Mouse (Mus musculus) monocyte, adult 5-6 weeks (primary cell): Measurements from ENCODE around the gene Gna12. TPM values are rescaled to one million over a fixed set of nuclear protein-coding genes. Genes with fewer than 3 reads are reported as not detected.

Source experiments
- ATAC-seq: fragments of 153-309, 156-312 bp; replicated peaks from 2 replicates; pipeline ENCODE4 v1.8.0; 2017; ENCODE audit warnings: mild to moderate bottlenecking; ENCODE audit not compliant: low TSS enrichment, insufficient number of reproducible peaks, severe bottlenecking, poor library complexity, low FRiP score
- total RNA-seq: library from RNA; stranded (forward); fragments of 200-1000, 200-491, 200-594 nt; gene quantifications from 3 replicates; pipeline ENCODE4 v1.2.3, GENCODE M21; 2017

The Gna12 gene
- total RNA-seq, 1 experiment from 2014 or later = 10.1 TPM

- ATAC-seq = no peak
These were observed 935 bp downstream of the Gna12 start for GRCm38 (mm10) chr5:140829081-140829910.

GRCm38 (mm10) chr5:140828363-140828762 lies 1.9 kb downstream of the Gna12 start:
- ATAC-seq = no peak

GRCm38 (mm10) chr5:140827896-140828295 lies 2.3 kb downstream of the Gna12 start:
- no peak for ATAC-seq

GRCm38 (mm10) chr5:140827413-140827812 lies 2.8 kb downstream of the Gna12 start:
- ATAC-seq = no peak

GRCm38 (mm10) chr5:140826796-140827195 lies 3.4 kb downstream of the Gna12 start:
- ATAC-seq = no peak

- no peak for ATAC-seq
These were observed 4.1 kb downstream of the Gna12 start for GRCm38 (mm10) chr5:140826118-140826517.

GRCm38 (mm10) chr5:140824126-140824525 lies 6.1 kb downstream of the Gna12 start:
- ATAC-seq = no peak

- ATAC-seq = no peak
These were observed 6.8 kb downstream of the Gna12 start for GRCm38 (mm10) chr5:140823386-140823785.

- ATAC-seq = no peak
These were observed 8.3 kb downstream of the Gna12 start for GRCm38 (mm10) chr5:140821951-140822350.

GRCm38 (mm10) chr5:140820539-140820938 lies 9.7 kb downstream of the Gna12 start:
- no peak for ATAC-seq

- no peak for ATAC-seq
These were observed 10.6 kb downstream of the Gna12 start for GRCm38 (mm10) chr5:140819594-140819993.

- ATAC-seq = no peak
These were observed 11.7 kb downstream of the Gna12 start for GRCm38 (mm10) chr5:140818482-140819076.

GRCm38 (mm10) chr5:140816950-140817568 lies 13.2 kb downstream of the Gna12 start:
- ATAC-seq = no peak

- no peak for ATAC-seq
These were observed 14.2 kb downstream of the Gna12 start for GRCm38 (mm10) chr5:140816008-140816407.

GRCm38 (mm10) chr5:140815059-140815728 lies 15.0 kb downstream of the Gna12 start:
- no peak for ATAC-seq

GRCm38 (mm10) chr5:140814403-140814802 lies 15.8 kb downstream of the Gna12 start:
- ATAC-seq = 0 out of 2 replicates have a peak, but pooled peaks have one; percentile 41

- no peak for ATAC-seq
These were observed 17.5 kb downstream of the Gna12 start for GRCm38 (mm10) chr5:140812699-140813098.

GRCm38 (mm10) chr5:140812063-140812462 lies 18.2 kb downstream of the Gna12 start:
- ATAC-seq = no peak

- no peak for ATAC-seq
These were observed 18.8 kb downstream of the Gna12 start for GRCm38 (mm10) chr5:140811390-140811789.
